Mouse (Mus musculus) ES-E14 (cell line): ENCODE measurements at regions not wholly inside any gene's neighbourhood (a gene's known extent, or its start where the extent isn't known, plus 50 kb on each side); places are given as distances from the start of the nearest gene placed in this dataset.

Experiments
- DNase-seq: peaks from one replicate; pipeline ENCODE4 v3.0.0-alpha.2; 2013; ENCODE audit warnings: low read depth, low spot score
- H3K27ac ChIP-seq: 2 replicates; pipeline ENCODE4 v1.5.1; 2012; ENCODE audit warnings: low read depth, mild to moderate bottlenecking, low read length, moderate library complexity, mixed read lengths; ENCODE audit not compliant: poor library complexity, insufficient read depth, severe bottlenecking
- H3K36me3 ChIP-seq: 2 replicates; pipeline ENCODE4 v1.6.1; 2012; ENCODE audit warnings: mild to moderate bottlenecking, low read length, moderate library complexity, mixed read lengths; ENCODE audit not compliant: control insufficient read depth, poor library complexity, insufficient read depth, severe bottlenecking
- H3K4me1 ChIP-seq, 2 experiments: fragments of 150-350 bp in 1 of 2; sonication (generic) in 1 of 2; 2 replicates each; pipeline ENCODE4 v1.6.1; 2012; ENCODE audit warnings: low read length in 2 of 2, mild to moderate bottlenecking in 1 of 2, mixed read lengths in 1 of 2; ENCODE audit not compliant: control insufficient read depth in 2 of 2, insufficient read depth in 2 of 2, poor library complexity in 1 of 2
- H3K4me3 ChIP-seq, 2 experiments: fragments of 150-350 bp in 1 of 2; sonication (generic) in 1 of 2; 2 replicates each; pipeline ENCODE4 v1.5.1; 2012; ENCODE audit warnings: low read length in 2 of 2, low read depth in 1 of 2, mild to moderate bottlenecking in 1 of 2, mixed read lengths in 1 of 2; ENCODE audit not compliant: insufficient read depth in 1 of 2, poor library complexity in 1 of 2, severe bottlenecking in 1 of 2
- H3K9ac ChIP-seq: 2 replicates; pipeline ENCODE4 v1.6.1; 2012; ENCODE audit warnings: low read depth, mild to moderate bottlenecking, low read length, mixed read lengths; ENCODE audit not compliant: poor library complexity, insufficient read depth, severe bottlenecking
- H3K9me3 ChIP-seq: fragments of 150-350 bp; sonication (generic); 2 replicates; pipeline ENCODE4 v1.6.1; 2012; ENCODE audit warnings: low read depth, mild to moderate bottlenecking, low read length; ENCODE audit not compliant: control insufficient read depth, insufficient read depth
- CHD2 ChIP-seq: IDR thresholded peaks from 2 replicates; pipeline ENCODE4 v1.6.1; 2014; ENCODE audit warnings: mild to moderate bottlenecking, low read depth, low read length, inconsistent platforms
- HCFC1 ChIP-seq: IDR thresholded peaks from 2 replicates; pipeline ENCODE4 v1.6.1; 2012; ENCODE audit warnings: low read length, inconsistent platforms, borderline replicate concordance; ENCODE audit not compliant: insufficient read depth
- MAFK ChIP-seq: IDR thresholded peaks from 2 replicates; pipeline ENCODE4 v1.6.1; 2014; ENCODE audit warnings: mild to moderate bottlenecking, low read depth, low read length, inconsistent platforms; ENCODE audit not compliant: insufficient read depth
- ZC3H11A ChIP-seq: IDR thresholded peaks from 2 replicates; pipeline ENCODE4 v1.6.1; 2012; ENCODE audit warnings: low read depth, mild to moderate bottlenecking, inconsistent platforms, low read length, borderline replicate concordance
- ZNF384 ChIP-seq: IDR thresholded peaks from 2 replicates; pipeline ENCODE4 v1.6.1; 2012; ENCODE audit warnings: low read depth, low read length, inconsistent platforms
- in situ Hi-C, 2 experiments: fragments of 600-800 bp; cut with MboI; formaldehyde crosslinking; loops; one replicate each; pipeline ENCODE4 v1.15.1; 2025; ENCODE audit warnings: low sequenced_read_pairs in 2 of 2, inconsistent platforms in 1 of 2; ENCODE audit not compliant: unreplicated experiment in 2 of 2

DNA sequence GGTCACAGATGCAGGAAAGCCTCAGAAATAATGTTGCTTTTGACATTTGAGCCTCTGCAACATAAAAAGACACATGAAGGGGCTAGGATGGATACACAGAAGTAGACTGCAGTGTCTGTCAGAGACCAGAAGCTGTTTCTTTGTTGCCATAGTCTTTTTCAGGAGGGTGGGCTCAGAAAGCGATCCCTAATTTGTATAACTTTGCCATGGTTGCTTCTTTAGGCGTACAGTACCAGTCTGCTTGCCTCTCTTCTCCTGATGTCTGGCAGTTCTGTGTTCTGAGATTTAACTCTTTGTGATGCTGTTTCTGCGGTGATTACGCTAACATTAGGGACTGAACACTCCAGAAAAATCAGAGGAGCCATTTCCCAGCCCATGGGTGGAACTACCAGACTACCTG is 58.8 kb upstream of the Frmd4a start:
- no peak for TF ChIP-seq ZNF384
- TF ChIP-seq MAFK, result no peak
- no peak for TF ChIP-seq CHD2
- in situ Hi-C loops, result no loop called here
- Histone ChIP-seq H3K4me3 (no peak overlapping the region), H3K27ac (no peak overlapping the region), H3K9me3 (no peaks in the 10 kb centered on the region; the same call in 1 of the 2 replicates), H3K9ac (no peak overlapping the region), H3K36me3 (no peaks in the 10 kb centered on the region), H3K4me1 (no peaks in the 10 kb centered on the region)
- no peak for DNase-seq

DNA sequence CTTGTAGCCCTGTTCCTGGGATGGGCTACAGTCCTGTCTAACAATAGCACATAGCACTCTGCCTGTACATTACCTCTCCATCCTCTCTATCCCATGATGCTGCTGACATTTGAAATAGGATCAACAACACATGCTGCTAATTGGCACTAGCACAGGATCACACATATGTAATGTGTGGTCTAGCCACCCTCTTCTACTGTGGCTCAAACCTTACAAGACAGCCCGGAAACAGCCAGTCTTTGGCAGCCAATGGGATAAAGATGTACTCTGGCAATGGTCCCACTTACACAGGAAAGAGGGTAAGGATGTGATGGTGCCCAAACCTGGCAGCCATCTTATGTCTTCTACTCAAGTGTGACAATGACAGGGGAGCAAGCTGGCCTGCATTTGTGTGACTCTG is 58.3 kb upstream of the Frmd4a start:
- H3K27ac ChIP-seq, result no peak overlapping the region
- no peak overlapping the region for H3K9ac ChIP-seq
- in situ Hi-C loops, result no loop called here
- H3K9me3 ChIP-seq, result no peaks in the 10 kb centered on the region; the same call in 1 of the 2 replicates
- no peaks in the 10 kb centered on the region for H3K4me1 ChIP-seq
- no peaks in the 10 kb centered on the region for H3K36me3 ChIP-seq
- no peak overlapping the region for H3K4me3 ChIP-seq
- TF ChIP-seq ZC3H11A (no peak), MAFK (no peak), CHD2 (no peak), ZNF384 (no peak), HCFC1 (no peak)
- no peak for DNase-seq

DNA sequence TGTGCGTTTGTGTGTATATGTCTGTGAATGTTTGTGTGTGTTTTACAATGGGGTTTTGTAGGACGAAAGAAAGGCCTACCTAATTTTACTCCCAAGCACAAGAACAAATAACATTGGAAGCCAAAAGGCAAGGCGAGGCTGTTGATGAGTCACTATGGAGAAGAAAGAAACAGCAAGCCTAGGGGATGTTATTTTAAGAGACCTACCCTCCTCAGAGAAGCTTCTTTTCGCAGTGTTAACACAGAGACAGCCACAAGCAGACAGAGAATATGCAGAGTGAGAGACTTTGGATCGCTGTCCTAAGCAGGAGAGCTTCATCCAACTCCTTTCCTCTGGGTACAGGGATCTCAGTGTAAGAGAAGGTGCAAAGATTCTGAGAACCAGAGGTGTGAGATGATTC is 57.3 kb upstream of the Frmd4a start:
- Histone ChIP-seq H3K27ac (no peak overlapping the region), H3K9me3 (no peaks in the 10 kb centered on the region), H3K9ac (no peak overlapping the region), H3K36me3 (no peaks in the 10 kb centered on the region), H3K4me3 (no peak overlapping the region), H3K4me1 (no peaks in the 10 kb centered on the region)
- TF ChIP-seq HCFC1 (no peak), MAFK (no peak), ZC3H11A (no peak), CHD2 (no peak), ZNF384 (no peak)
- in situ Hi-C loops, result no loop called here
- no peak for DNase-seq

DNA sequence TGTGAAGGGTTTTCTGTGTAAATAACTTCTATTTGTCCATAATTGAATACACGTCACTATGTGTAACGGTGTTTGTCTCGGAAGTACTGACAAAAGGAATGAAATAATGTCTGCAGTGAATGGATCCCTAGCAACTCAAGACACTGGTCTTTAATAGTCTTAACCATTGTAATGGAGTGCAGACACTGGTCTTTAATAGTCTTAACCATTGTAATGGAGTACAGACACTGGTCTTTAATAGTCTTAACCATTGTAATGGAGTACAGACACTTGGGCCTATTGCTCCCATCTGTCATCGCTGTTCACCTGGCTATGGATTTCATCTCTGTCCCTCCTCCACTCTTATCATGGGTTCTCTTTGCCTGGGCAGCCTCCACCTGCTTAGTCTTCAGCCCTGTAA is 53.2 kb upstream of the Frmd4a start:
- no peaks in the 10 kb centered on the region for H3K36me3 ChIP-seq
- peak; percentile 21 for DNase-seq
- in situ Hi-C loops, result no loop called here
- no peak overlapping the region for H3K9ac ChIP-seq
- no peaks in the 10 kb centered on the region for H3K4me1 ChIP-seq
- H3K9me3 ChIP-seq, result no peaks in the 10 kb centered on the region
- H3K27ac ChIP-seq, result no peak overlapping the region
- H3K4me3 ChIP-seq, result no peak overlapping the region
- TF ChIP-seq CHD2, result no peak
- no peak for TF ChIP-seq MAFK
- no peak for TF ChIP-seq ZNF384
- TF ChIP-seq ZC3H11A, result no peak
- no peak for TF ChIP-seq HCFC1
